Mouse (Mus musculus): Measurements from ENCODE around the gene Gata5. TPM values are rescaled to one million over a fixed set of nuclear protein-coding genes. Genes with fewer than 3 reads are reported as not detected.

Gene Gata5
- not detected in 2 replicates for polyA plus RNA-seq (2014; fragmentation: Nextera tagmentation; extraction: Ambion mirVana)

GRCm38 (mm10) chr2:180334551-180334986, at the start of gene Gata5:
Gata5 (minus strand) TSS chr2:180334699.
- H3K4me1 ChIP-seq (ENCODE audit: control insufficient read depth, insufficient read depth, low read length) = peaks cover 8% of the 10 kb centered on the region
- no peak within 1 kb of the TSS for H3K27ac ChIP-seq (ENCODE audit: low read depth, low read length)
- H3K27me3 ChIP-seq (replicated peaks; ENCODE audit: control insufficient read depth, insufficient read depth, low read length) = peaks cover 49% of the 10 kb centered on the region
- H3K36me3 ChIP-seq (ENCODE audit: control insufficient read depth, insufficient read depth, low read length) = no peaks in the 10 kb centered on the region
- under 1% methylated on average over 33 of the region's 33 CpGs for WGBS
- peak within 1 kb of the TSS; percentile 21; the same call in 1 of the 2 replicates for H3K9ac ChIP-seq (ENCODE audit: low read length)
- ATAC-seq = peak; percentile 46; the same call in 1 of the 2 replicates
- H3K4me3 ChIP-seq (ENCODE audit: low read depth, low read length) = peak within 1 kb of the TSS; percentile 25
- H3K9me3 ChIP-seq (replicated peaks; ENCODE audit: control insufficient read depth, low read length) = no peaks in the 10 kb centered on the region
- peak within 1 kb of the TSS; percentile 49 for H3K4me2 ChIP-seq (ENCODE audit: low read length)
- DNase-seq (ENCODE audit: low spot score) = peak; percentile 11

DNA sequence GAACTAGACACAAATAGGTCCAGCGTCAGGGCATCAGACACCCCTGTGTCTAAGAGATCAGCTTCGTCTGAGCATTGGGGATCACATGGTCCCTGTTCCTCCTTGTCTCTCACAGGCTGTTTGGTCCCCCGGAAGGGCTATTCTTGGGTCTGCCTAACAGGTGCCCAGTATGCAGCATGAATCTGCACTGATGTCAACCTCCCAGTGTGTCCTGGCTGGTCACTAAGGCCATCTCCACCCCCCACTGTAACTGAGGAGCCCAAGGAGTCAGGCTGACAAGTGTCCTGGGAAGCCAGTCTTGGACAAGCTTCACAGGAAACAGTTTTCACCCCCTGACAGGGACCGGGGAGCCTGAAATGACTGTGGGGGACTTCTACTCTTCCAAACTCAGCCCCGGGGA, 42.2 kb upstream of the Gata5 start:
- no peak for DNase-seq (ENCODE audit: low spot score)
- Histone ChIP-seq H3K4me2 (ENCODE audit: low read length) (no peak overlapping the region), H3K27ac (ENCODE audit: low read depth, low read length) (no peak overlapping the region), H3K4me1 (ENCODE audit: control insufficient read depth, insufficient read depth, low read length) (no peaks in the 10 kb centered on the region), H3K4me3 (ENCODE audit: low read depth, low read length) (no peak overlapping the region), H3K27me3 (replicated peaks; ENCODE audit: control insufficient read depth, insufficient read depth, low read length) (no peaks in the 10 kb centered on the region), H3K9me3 (replicated peaks; ENCODE audit: control insufficient read depth, low read length) (no peaks in the 10 kb centered on the region), H3K9ac (ENCODE audit: low read length) (no peak overlapping the region), H3K36me3 (ENCODE audit: control insufficient read depth, insufficient read depth, low read length) (no peaks in the 10 kb centered on the region)
- 85% methylated on average over 5 of the region's 5 CpGs for WGBS
- ATAC-seq = no peak

DNA sequence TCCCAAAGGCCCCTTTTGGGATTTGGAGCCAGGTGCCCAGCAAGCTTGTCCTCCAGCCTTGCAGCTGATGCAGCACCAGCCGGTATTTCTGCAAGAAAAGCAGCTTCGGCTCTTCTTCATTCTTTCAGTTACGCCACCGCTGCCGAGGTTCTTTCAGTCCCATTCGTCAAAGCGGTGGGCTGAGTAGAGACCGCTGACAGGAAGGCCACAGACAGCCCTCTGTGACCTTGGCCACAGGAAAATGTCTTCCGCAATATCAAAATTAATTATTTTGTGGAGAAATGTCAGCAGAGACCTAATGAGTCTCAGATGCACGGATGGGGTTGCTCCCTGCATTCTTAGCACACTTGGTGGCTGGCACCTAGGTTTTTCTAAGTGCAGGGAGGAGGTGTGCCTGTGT, 38.8 kb upstream of the Gata5 start:
- no peak for ATAC-seq
- no peak for DNase-seq (ENCODE audit: low spot score)
- H3K4me3 ChIP-seq (ENCODE audit: low read depth, low read length) = no peak overlapping the region
- WGBS = 89% methylated on average over 10 of the region's 10 CpGs
- no peaks in the 10 kb centered on the region for H3K9me3 ChIP-seq (replicated peaks; ENCODE audit: control insufficient read depth, low read length)
- no peak overlapping the region for H3K4me2 ChIP-seq (ENCODE audit: low read length)
- H3K9ac ChIP-seq (ENCODE audit: low read length) = no peak overlapping the region
- H3K36me3 ChIP-seq (ENCODE audit: control insufficient read depth, insufficient read depth, low read length) = no peaks in the 10 kb centered on the region
- H3K27ac ChIP-seq (ENCODE audit: low read depth, low read length) = no peak overlapping the region
- no peaks in the 10 kb centered on the region for H3K4me1 ChIP-seq (ENCODE audit: control insufficient read depth, insufficient read depth, low read length)
- H3K27me3 ChIP-seq (replicated peaks; ENCODE audit: control insufficient read depth, insufficient read depth, low read length) = no peaks in the 10 kb centered on the region

DNA sequence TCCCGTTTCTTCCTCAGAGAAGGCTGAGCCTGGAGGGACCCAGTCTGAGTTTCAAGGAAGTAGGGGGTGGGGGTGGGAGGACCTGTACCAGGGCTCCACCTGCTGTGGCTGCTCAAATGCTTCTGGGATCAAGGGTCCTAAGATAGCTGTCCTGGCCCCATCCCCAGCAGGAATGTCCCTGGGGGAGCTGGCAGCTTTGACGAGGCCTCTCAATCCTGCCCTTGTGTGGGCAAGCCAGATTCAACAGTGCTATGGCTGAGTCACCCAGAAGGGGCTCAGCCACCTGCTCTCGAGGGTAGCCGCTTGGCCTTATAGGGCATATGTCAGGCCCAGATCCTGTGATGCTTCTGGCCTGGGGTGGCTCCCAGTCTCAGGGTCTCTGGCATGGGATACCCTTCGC, 33.9 kb upstream of the Gata5 start:
- Histone ChIP-seq H3K27me3 (replicated peaks; ENCODE audit: control insufficient read depth, insufficient read depth, low read length) (no peaks in the 10 kb centered on the region), H3K9me3 (replicated peaks; ENCODE audit: control insufficient read depth, low read length) (no peaks in the 10 kb centered on the region), H3K4me1 (ENCODE audit: control insufficient read depth, insufficient read depth, low read length) (no peaks in the 10 kb centered on the region), H3K4me2 (ENCODE audit: low read length) (no peak overlapping the region), H3K9ac (ENCODE audit: low read length) (no peak overlapping the region), H3K36me3 (ENCODE audit: control insufficient read depth, insufficient read depth, low read length) (no peaks in the 10 kb centered on the region), H3K27ac (ENCODE audit: low read depth, low read length) (no peak overlapping the region), H3K4me3 (ENCODE audit: low read depth, low read length) (no peak overlapping the region)
- 70% methylated on average over 5 of the region's 5 CpGs for WGBS
- ATAC-seq (no peak), DNase-seq (ENCODE audit: low spot score) (no peak)

- Histone ChIP-seq H3K4me3 (ENCODE audit: low read depth, low read length) (no peak overlapping the region), H3K4me2 (ENCODE audit: low read length) (no peak overlapping the region), H3K36me3 (ENCODE audit: control insufficient read depth, insufficient read depth, low read length) (no peaks in the 10 kb centered on the region), H3K27me3 (replicated peaks; ENCODE audit: control insufficient read depth, insufficient read depth, low read length) (no peaks in the 10 kb centered on the region), H3K4me1 (ENCODE audit: control insufficient read depth, insufficient read depth, low read length) (no peaks in the 10 kb centered on the region), H3K9me3 (replicated peaks; ENCODE audit: control insufficient read depth, low read length) (no peaks in the 10 kb centered on the region), H3K27ac (ENCODE audit: low read depth, low read length) (no peak overlapping the region), H3K9ac (ENCODE audit: low read length) (no peak overlapping the region)
- no peak for DNase-seq (ENCODE audit: low spot score)
- 79% methylated on average over 4 of the region's 4 CpGs for WGBS
- ATAC-seq = no peak
Observed at GRCm38 (mm10) chr2:180367350-180367749, 32.9 kb upstream of the Gata5 start.

DNA sequence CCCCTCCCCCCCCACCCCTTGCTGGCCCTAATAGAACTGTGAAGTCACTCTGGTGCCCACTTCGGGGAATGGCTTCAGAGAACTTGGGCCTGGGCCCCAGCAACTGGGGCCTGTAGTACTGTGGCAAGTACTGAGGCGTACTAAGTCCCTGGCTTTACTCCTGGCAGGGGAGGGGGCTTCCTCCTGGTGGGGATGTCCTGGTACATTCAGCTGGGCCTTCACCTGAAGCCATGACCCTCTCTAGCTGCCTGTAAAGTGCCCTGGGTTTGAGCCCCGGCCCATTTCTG, 28.9 kb upstream of the Gata5 start:
- 89% methylated on average over 3 of the region's 3 CpGs for WGBS

GRCm38 (mm10) chr2:180362585-180363433, 28.3 kb upstream of the Gata5 start:
- no peak overlapping the region for H3K4me2 ChIP-seq (ENCODE audit: low read length)
- H3K27ac ChIP-seq (ENCODE audit: low read depth, low read length) = no peak overlapping the region
- DNase-seq (ENCODE audit: low spot score) = no peak
- no peak for ATAC-seq
- no peaks in the 10 kb centered on the region for H3K36me3 ChIP-seq (ENCODE audit: control insufficient read depth, insufficient read depth, low read length)
- H3K27me3 ChIP-seq (replicated peaks; ENCODE audit: control insufficient read depth, insufficient read depth, low read length) = no peaks in the 10 kb centered on the region
- no peak overlapping the region for H3K9ac ChIP-seq (ENCODE audit: low read length)
- no peaks in the 10 kb centered on the region for H3K4me1 ChIP-seq (ENCODE audit: control insufficient read depth, insufficient read depth, low read length)
- 72% methylated on average over 7 of the region's 7 CpGs for WGBS
- H3K4me3 ChIP-seq (ENCODE audit: low read depth, low read length) = no peak overlapping the region
- H3K9me3 ChIP-seq (replicated peaks; ENCODE audit: control insufficient read depth, low read length) = no peaks in the 10 kb centered on the region

More for the DNA sequence above, 28.9 kb upstream of the Gata5 start:
- no peak overlapping the region for H3K4me3 ChIP-seq (ENCODE audit: low read depth, low read length)
- H3K27me3 ChIP-seq (replicated peaks; ENCODE audit: control insufficient read depth, insufficient read depth, low read length) = no peaks in the 10 kb centered on the region
- H3K27ac ChIP-seq (ENCODE audit: low read depth, low read length) = no peak overlapping the region
- no peak overlapping the region for H3K4me2 ChIP-seq (ENCODE audit: low read length)
- DNase-seq (ENCODE audit: low spot score) = no peak
- H3K36me3 ChIP-seq (ENCODE audit: control insufficient read depth, insufficient read depth, low read length) = no peaks in the 10 kb centered on the region
- no peak for ATAC-seq
- H3K9me3 ChIP-seq (replicated peaks; ENCODE audit: control insufficient read depth, low read length) = no peaks in the 10 kb centered on the region
- no peak overlapping the region for H3K9ac ChIP-seq (ENCODE audit: low read length)
- no peaks in the 10 kb centered on the region for H3K4me1 ChIP-seq (ENCODE audit: control insufficient read depth, insufficient read depth, low read length)

- H3K4me2 ChIP-seq (ENCODE audit: low read length) = no peak overlapping the region
- no peaks in the 10 kb centered on the region for H3K4me1 ChIP-seq (ENCODE audit: control insufficient read depth, insufficient read depth, low read length)
- H3K36me3 ChIP-seq (ENCODE audit: control insufficient read depth, insufficient read depth, low read length) = no peaks in the 10 kb centered on the region
- ATAC-seq = no peak
- DNase-seq (ENCODE audit: low spot score) = peak; percentile 28
- H3K9me3 ChIP-seq (replicated peaks; ENCODE audit: control insufficient read depth, low read length) = no peaks in the 10 kb centered on the region
- no peak overlapping the region for H3K9ac ChIP-seq (ENCODE audit: low read length)
- no peak overlapping the region for H3K27ac ChIP-seq (ENCODE audit: low read depth, low read length)
- no peaks in the 10 kb centered on the region for H3K27me3 ChIP-seq (replicated peaks; ENCODE audit: control insufficient read depth, insufficient read depth, low read length)
- 4% methylated on average over 4 of the region's 4 CpGs for WGBS
- no peak overlapping the region for H3K4me3 ChIP-seq (ENCODE audit: low read depth, low read length)
Observed at GRCm38 (mm10) chr2:180359062-180359461, 24.6 kb upstream of the Gata5 start.

GRCm38 (mm10) chr2:180353338-180353737, 18.8 kb upstream of the Gata5 start:
- Histone ChIP-seq H3K27me3 (replicated peaks; ENCODE audit: control insufficient read depth, insufficient read depth, low read length) (no peaks in the 10 kb centered on the region), H3K9me3 (replicated peaks; ENCODE audit: control insufficient read depth, low read length) (no peaks in the 10 kb centered on the region), H3K27ac (ENCODE audit: low read depth, low read length) (no peak overlapping the region), H3K36me3 (ENCODE audit: control insufficient read depth, insufficient read depth, low read length) (no peaks in the 10 kb centered on the region), H3K4me3 (ENCODE audit: low read depth, low read length) (no peak overlapping the region), H3K4me1 (ENCODE audit: control insufficient read depth, insufficient read depth, low read length) (no peaks in the 10 kb centered on the region), H3K4me2 (ENCODE audit: low read length) (no peak overlapping the region), H3K9ac (ENCODE audit: low read length) (no peak overlapping the region)
- ATAC-seq (peak; percentile 68; the same call in 1 of the 2 replicates), DNase-seq (ENCODE audit: low spot score) (peak; percentile 81)
- 44% methylated on average over 20 of the region's 20 CpGs for WGBS

All from forebrain, embryonic 14.5 days (tissue).